Mouse (Mus musculus): Measurements from ENCODE around the gene Cd93.

Gene Cd93

DNA sequence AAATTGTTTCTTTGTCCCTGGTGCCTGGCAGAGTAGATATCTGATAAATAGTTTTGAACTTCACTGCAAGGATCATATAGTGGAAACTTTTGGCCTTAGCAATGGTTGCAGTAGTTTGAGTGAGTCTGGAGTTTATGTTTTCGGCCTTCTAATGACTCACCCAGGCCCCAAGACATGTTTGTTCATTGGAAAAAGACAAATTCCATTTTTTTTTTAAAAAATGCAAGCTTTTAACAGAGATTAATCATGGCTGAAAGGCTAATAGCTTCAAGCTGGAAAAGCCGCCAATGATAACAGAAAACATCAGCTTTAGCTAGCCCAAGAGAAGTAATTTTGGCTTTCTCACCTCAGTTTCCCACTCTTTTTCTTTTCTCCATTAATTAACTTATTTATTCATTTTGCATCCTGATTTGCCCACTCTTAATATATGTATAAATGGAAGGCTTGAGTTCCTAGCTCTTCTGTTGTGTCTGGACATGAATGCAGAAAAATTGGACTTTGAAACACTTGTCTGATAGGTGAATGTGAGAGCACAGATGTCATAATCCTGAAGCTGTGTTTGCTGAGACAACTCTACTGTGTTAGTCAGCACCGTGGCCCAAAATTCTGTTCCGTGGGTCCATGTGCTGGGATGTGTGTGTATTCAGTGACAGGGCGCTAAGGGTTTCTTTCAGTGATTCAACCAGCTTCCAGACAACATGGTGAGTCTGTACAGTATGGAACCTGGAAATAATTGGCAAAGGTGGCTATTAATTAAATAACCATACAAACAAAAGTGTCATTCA lies 44.3 kb downstream of the Cd93 start:
- no peak for DNase-seq

DNA sequence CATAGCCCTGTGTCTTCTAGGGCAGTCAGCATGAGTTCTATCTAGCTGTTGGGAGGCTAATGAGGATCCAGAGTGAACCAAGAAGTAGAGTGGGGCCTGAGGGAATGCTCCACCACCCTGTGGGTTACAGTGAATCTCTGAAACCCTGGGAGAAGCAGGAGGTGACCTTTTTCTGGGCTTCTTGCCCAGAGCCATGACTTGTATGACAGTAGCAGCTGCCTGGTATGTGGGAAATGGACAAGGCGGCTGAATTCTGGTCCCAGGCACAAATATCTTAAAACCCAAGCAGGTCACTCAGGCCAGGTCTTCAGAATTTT lies 45.6 kb downstream of the Cd93 start:
- peak in 1 of 2 experiments; percentile 41 for DNase-seq

DNA sequence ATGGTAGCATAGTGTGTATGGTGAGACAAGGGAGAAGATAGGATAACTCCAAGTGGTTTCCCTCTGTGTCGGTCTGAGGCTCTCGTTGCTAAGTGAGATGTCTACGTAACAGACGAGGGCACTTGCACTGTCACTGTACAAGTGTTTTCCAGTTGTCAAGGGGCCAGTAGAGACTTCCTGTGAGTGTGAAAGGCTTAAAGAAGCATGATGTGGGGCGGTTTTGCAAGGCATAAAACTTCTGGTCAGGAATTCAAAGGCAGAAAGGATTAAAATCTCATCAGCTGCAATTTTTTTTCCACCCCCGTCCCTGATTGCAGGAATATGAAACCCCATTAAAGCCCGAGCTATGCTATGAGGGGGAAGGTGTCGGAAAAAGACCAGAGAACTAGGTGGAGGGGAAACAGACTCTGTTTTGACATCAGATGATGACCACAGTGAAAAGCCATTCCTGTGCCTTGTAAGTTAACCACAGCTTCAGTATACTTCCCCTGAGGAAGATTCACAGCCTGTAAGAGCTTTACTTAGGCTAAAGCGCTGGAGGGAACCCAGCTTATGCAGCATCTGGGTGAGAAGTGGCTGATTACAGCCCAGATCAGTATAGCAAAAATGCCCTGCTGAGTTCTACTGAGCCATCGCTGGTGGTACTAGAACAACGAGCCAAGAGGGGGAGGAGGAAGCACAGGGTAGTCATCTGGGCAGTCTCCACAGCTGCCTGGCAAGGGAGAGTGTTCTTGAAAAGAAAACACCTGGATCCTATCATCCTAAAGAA lies 46.2 kb downstream of the Cd93 start:
- DNase-seq: no peak

DNA sequence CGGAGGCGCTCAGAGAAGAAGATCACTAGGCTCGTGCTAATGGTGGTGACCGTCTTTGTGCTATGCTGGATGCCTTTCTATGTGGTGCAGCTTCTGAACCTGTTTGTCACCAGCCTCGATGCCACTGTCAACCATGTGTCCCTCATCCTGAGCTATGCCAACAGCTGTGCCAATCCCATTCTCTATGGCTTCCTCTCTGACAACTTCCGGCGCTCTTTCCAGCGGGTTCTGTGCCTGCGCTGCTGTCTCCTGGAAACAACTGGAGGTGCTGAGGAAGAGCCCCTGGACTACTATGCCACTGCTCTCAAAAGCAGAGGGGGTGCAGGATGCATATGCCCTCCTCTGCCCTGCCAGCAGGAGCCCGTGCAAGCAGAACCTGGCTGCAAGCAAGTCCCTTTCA lies 47.2 kb downstream of the Cd93 start:
- DNase-seq: no peak

DNA sequence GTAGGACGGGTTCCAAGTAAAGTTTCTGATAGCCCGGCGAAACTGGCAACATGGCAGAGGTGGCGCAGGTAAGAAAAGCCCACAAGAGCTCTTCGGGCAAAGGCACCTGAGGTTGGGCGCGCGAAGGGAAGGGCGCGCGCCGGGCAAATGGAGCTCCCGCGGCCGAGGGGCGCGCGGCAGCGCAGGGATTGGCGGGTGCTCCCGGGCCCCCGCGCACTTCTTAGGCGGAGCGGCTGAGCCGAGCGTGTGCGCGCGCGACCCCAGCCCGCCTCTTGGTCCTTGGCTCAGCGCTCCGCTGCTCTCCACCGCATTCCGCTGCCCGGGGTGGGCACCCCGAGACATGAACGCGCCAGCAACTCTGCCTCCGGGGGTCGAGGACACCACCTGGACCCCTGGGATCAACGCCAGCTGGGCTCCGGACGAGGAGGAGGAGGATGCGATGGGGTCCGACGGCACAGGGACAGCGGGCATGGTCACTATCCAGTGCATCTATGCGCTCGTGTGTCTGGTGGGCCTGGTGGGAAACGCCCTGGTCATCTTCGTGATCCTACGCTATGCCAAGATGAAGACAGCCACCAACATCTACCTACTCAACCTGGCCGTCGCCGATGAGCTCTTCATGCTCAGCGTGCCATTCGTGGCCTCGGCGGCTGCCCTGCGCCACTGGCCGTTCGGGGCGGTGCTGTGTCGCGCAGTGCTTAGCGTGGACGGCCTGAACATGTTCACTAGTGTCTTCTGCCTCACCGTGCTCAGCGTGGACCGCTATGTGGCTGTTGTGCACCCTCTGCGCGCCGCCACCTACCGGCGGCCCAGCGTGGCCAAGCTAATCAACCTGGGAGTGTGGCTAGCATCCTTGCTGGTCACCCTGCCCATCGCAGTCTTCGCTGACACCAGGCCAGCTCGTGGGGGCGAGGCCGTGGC lies 48.0 kb downstream of the Cd93 start, which contains the start of gene Sstr4:
Gene Sstr4, plus strand, starts transcription at position 214 of the 921 bp plus-strand sequence.
- DNase-seq: peak; percentile 46 to 57

DNA sequence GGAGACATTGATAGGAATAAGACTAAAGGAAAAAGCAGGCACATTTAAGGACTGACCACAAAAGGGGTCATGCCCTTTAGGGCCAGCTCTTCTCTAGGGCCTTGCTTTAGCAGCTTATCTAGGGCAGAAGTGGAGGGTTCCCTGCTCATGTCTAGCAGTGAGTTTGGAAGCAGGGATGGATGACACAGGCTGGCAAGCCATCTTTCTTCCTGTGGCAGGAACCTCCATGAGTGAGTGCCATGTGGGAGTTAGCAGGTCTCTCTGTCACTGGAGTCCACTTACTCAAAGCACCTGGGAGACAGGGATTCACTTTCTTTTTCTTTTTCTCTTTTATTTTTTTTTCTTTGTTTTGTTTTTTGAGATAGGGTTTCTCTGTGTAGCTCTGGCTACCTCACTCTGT lies 49.5 kb downstream of the Cd93 start:
- DNase-seq: no peak

DNA sequence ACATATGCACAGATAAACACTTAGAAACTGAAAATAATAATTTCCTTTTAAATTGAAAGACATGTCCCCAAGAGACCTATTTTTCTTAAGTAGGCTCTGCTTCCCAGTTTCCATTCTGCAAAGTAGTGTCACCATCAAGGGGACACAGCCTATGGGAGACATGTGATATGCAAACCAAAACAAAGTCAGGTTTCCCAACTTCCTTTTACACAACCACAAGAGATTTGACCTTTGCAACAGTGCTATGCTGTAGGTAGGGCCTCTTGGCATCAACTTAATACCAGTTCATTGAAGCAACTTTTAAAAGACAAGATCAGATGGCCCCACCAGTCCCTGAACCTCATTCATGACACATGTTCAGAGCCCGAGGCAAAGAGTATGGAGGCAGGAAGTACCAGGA lies 50.2 kb downstream of the Cd93 start:
- DNase-seq: no peak

DNA sequence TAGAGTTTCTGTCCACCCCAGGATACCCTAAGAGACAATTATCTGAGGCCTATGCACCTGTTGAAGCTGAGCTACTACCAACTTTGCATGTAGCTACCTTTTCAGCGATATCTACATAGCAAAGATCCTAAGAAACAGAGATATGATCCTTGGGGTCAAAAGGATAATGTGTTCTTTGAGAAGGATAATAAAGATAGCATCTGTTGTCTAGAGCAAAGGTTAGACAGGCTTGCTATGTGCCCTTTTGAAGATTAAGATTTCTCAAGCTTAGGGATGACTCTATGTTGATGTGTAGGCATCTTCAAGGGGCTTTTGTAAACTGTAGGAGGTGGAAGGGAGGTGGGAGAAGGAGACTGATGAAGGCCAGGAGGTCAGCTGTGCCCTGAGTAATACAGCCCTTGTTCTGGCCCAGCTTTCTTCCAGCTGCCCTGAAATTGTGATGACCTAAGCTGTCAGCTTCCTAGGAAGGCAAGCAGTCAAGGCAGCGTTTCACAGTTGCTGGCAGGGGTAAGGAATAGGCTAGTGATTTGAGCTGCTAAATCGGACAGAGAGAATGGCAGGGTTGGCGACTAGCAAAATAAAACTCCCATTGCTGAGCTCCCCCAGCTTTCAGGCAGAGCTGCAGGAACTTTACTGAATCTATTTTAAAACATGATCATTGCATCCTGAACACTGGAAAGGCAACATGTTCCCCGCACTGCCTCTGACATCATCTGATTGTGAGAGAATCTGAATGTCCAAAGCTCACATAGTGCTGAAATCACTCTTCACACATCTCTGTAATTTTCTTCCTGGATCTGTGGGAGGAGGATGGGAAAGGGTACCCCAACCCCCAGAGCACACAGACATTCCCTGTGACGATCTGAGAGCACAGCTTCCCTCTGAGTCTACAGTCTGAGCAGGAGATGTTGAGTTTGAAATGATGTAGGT lies 55.4 kb downstream of the Cd93 start:
- DNase-seq: no peak

DNA sequence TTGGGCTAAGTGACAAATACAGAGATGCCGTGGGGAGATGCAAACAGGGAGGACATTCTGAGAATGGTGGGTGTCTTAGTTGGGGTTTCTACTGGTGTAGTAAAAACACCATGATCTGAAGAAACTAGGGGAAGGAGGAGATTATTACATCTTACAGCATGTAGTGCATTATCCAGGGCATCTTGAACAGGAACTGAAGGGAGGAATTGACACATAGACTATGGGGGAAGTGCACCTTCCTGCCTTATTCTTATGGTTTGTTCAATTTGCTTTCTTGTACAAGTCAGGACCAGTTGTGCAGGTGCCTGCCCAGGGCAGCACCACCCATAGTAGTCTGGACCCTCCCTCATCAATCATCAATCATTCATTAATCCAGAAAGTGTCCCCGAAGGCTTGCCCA lies 56.4 kb downstream of the Cd93 start:
- DNase-seq: no peak
